Mouse (Mus musculus) cortical plate, adult 2 months (tissue): ENCODE measurements around the gene Slc25a45. TPM values are rescaled to one million over a fixed set of nuclear protein-coding genes. Genes with fewer than 3 reads are reported as not detected.
A peak's percentile ranks its signal among the peaks of the same experiment; 100 is the strongest.

Experiments used
- H3K27ac ChIP-seq: fragments of 200-500 bp; 2 replicates; pipeline ENCODE4 v1.5.1; 2012; ENCODE audit warnings: low read length, control low read depth, inconsistent platforms; ENCODE audit not compliant: insufficient read depth
- H3K4me1 ChIP-seq: fragments of 200-500 bp; 2 replicates; pipeline ENCODE4 v1.6.1; 2011; ENCODE audit warnings: low read length; ENCODE audit not compliant: control insufficient read depth, insufficient read depth
- H3K4me3 ChIP-seq: fragments of 200-500 bp; 2 replicates; pipeline ENCODE4 v1.5.1; 2011; ENCODE audit warnings: mild to moderate bottlenecking, low read length, control low read depth; ENCODE audit not compliant: insufficient read depth
- CTCF ChIP-seq: fragments of 200-500 bp; IDR thresholded peaks from 2 replicates; pipeline ENCODE4 v1.5.1; 2011; ENCODE audit warnings: mild to moderate bottlenecking, control low read depth, low read length; ENCODE audit not compliant: insufficient read depth; ENCODE audit errors: extremely low read depth
- POLR2A ChIP-seq: fragments of 200-500 bp; IDR thresholded peaks from 2 replicates; pipeline ENCODE4 v1.6.1; 2011; ENCODE audit warnings: mild to moderate bottlenecking, low read length, control low read depth; ENCODE audit not compliant: insufficient read depth; ENCODE audit errors: extremely low read depth
- polyA plus RNA-seq: library from polyadenylated mRNA; depleted of rRNA; stranded (reverse); fragments of >200 nt; gene quantifications from 2 replicates; pipeline ENCODE4 v1.2.3, GENCODE M21; 2012; rRNA removed

Slc25a45 gene
- polyA plus RNA-seq = 6.6 and 7.4 TPM in 2 replicates

- H3K4me3 ChIP-seq = no peak within 1 kb of the TSS
Measured at GRCm38 (mm10) chr19:5877618-5878361, at the start of gene Slc25a45. Gene Slc25a45 (plus strand): TSS chr19:5877808.

GRCm38 (mm10) chr19:5828155-5828554 lies 49.5 kb upstream of the Slc25a45 start:
- H3K4me3 ChIP-seq = no peak overlapping the region
- H3K27ac ChIP-seq = no peak overlapping the region
- TF ChIP-seq POLR2A = no peak
- TF ChIP-seq CTCF = no peak
- no peaks in the 10 kb centered on the region for H3K4me1 ChIP-seq

More at GRCm38 (mm10) chr19:5877618-5878361, at the start of gene Slc25a45:
- peak within 1 kb of the TSS; percentile 68 for H3K27ac ChIP-seq
- no peaks in the 10 kb centered on the region for H3K4me1 ChIP-seq
- peak; percentile 85 for TF ChIP-seq CTCF
- TF ChIP-seq POLR2A = no peak

GRCm38 (mm10) chr19:5828905-5829304 lies 48.7 kb upstream of the Slc25a45 start:
- H3K27ac ChIP-seq = no peak overlapping the region
- no peak for TF ChIP-seq CTCF
- no peak for TF ChIP-seq POLR2A
- H3K4me3 ChIP-seq = no peak overlapping the region
- H3K4me1 ChIP-seq = no peaks in the 10 kb centered on the region

GRCm38 (mm10) chr19:5829958-5830615 lies 47.5 kb upstream of the Slc25a45 start:
- no peaks in the 10 kb centered on the region for H3K4me1 ChIP-seq
- TF ChIP-seq CTCF = no peak
- TF ChIP-seq POLR2A = no peak
- no peak overlapping the region for H3K27ac ChIP-seq
- no peak overlapping the region for H3K4me3 ChIP-seq

GRCm38 (mm10) chr19:5830776-5831175 lies 46.8 kb upstream of the Slc25a45 start:
- TF ChIP-seq POLR2A (no peak), CTCF (no peak)
- Histone ChIP-seq H3K4me1 (no peaks in the 10 kb centered on the region), H3K27ac (no peak overlapping the region), H3K4me3 (no peak overlapping the region)

- TF ChIP-seq CTCF (no peak), POLR2A (no peak)
- no peak overlapping the region for H3K27ac ChIP-seq
Measured at GRCm38 (mm10) chr19:5831224-5831957, 46.2 kb upstream of the Slc25a45 start.

GRCm38 (mm10) chr19:5831958-5832320 lies 45.7 kb upstream of the Slc25a45 start:
- Histone ChIP-seq H3K4me1 (no peaks in the 10 kb centered on the region), H3K4me3 (no peak overlapping the region), H3K27ac (no peak overlapping the region)
- TF ChIP-seq CTCF = no peak

More at GRCm38 (mm10) chr19:5831224-5831957, 46.2 kb upstream of the Slc25a45 start:
- no peak overlapping the region for H3K4me3 ChIP-seq
- no peaks in the 10 kb centered on the region for H3K4me1 ChIP-seq

- Histone ChIP-seq H3K4me1 (no peaks in the 10 kb centered on the region), H3K4me3 (no peak overlapping the region), H3K27ac (no peak overlapping the region)
- TF ChIP-seq POLR2A (no peak), CTCF (no peak)
Measured at GRCm38 (mm10) chr19:5832326-5832725, 45.3 kb upstream of the Slc25a45 start.

GRCm38 (mm10) chr19:5833287-5834100 lies 44.1 kb upstream of the Slc25a45 start:
- no peak overlapping the region for H3K4me3 ChIP-seq
- H3K4me1 ChIP-seq = no peaks in the 10 kb centered on the region
- TF ChIP-seq POLR2A (no peak), CTCF (no peak)
- no peak overlapping the region for H3K27ac ChIP-seq
